Mouse (Mus musculus) G1E (cell line): ENCODE results near the gene Isyna1. TPM values are rescaled to one million over a fixed set of nuclear protein-coding genes. Genes with fewer than 3 reads are reported as not detected.

Source experiments
- ATAC-seq: 2 replicates; pipeline ENCODE4 v1.8.0; 2016; ENCODE audit warnings: mild to moderate bottlenecking; ENCODE audit not compliant: insufficient number of reproducible peaks, poor library complexity, low FRiP score, severe bottlenecking; ENCODE audit errors: extremely low read depth
- DNase-seq: peaks from one replicate; pipeline ENCODE4 v3.0.0; 2012; ENCODE audit warnings: low spot score
- H3K27me3 ChIP-seq: 2 replicates; pipeline ENCODE4 v1.6.1; 2012; ENCODE audit warnings: mild to moderate bottlenecking, low read length, inconsistent platforms; ENCODE audit not compliant: insufficient read depth
- H3K36me3 ChIP-seq: replicated peaks from 2 replicates; pipeline ENCODE3; 2012; ENCODE audit warnings: mild to moderate bottlenecking, inconsistent platforms
- H3K4me1 ChIP-seq: 2 replicates; pipeline ENCODE4 v1.6.1; 2012; ENCODE audit warnings: low read depth, low read length, inconsistent platforms, mixed read lengths; ENCODE audit not compliant: insufficient read depth
- H3K4me3 ChIP-seq: 2 replicates; pipeline ENCODE4 v1.5.1; 2012; ENCODE audit warnings: low read depth, mild to moderate bottlenecking, inconsistent platforms, low read length, moderate library complexity, mixed read lengths
- H3K9me3 ChIP-seq: replicated peaks from 2 replicates; pipeline ENCODE4 v1.6.1; 2012; ENCODE audit warnings: inconsistent platforms
- CTCF ChIP-seq: IDR thresholded peaks from 2 replicates; pipeline ENCODE4 v1.5.1; 2012; ENCODE audit warnings: low read depth, low read length, inconsistent platforms, mixed read lengths
- GATA1 ChIP-seq: IDR thresholded peaks from 2 replicates; pipeline ENCODE4 v1.6.1; 2012; ENCODE audit warnings: borderline replicate concordance, low read length, inconsistent platforms, mixed read lengths
- GATA2 ChIP-seq: IDR thresholded peaks from 2 replicates; pipeline ENCODE4 v1.6.1; 2012; ENCODE audit warnings: low read depth, low read length, inconsistent platforms, borderline replicate concordance
- POLR2AphosphoS5 ChIP-seq: IDR thresholded peaks from 2 replicates; pipeline ENCODE4 v1.6.1; 2012; ENCODE audit warnings: low read depth, low read length, inconsistent platforms; ENCODE audit not compliant: insufficient replicate concordance
- TAL1 ChIP-seq: conservative IDR thresholded peaks from 2 replicates; pipeline ENCODE4 v1.6.1; 2012; ENCODE audit warnings: low read depth, low read length, inconsistent platforms, mixed read lengths
- polyA plus RNA-seq: library from polyadenylated mRNA; stranded (reverse); fragments of >175 nt; gene quantifications from 2 replicates; pipeline ENCODE4 v1.2.3, GENCODE M21; 2012
- total RNA-seq, 2 experiments: library from RNA; stranded (forward) in 1 of 2; stranded (reverse) in 1 of 2; fragments of 200-1000 nt in 1 of 2; fragments of >200 nt in 1 of 2; fragmentation: Nextera tagmentation in 1 of 2; gene quantifications; 2 replicates each; pipeline ENCODE4 v1.2.3; 2014 to 2017

The Isyna1 gene
- total and polyA plus RNA-seq, 3 experiments, result 22.9 to 141 (median 35.8) TPM

- H3K36me3 ChIP-seq, result no peaks in the 10 kb centered on the region
- TF ChIP-seq POLR2AphosphoS5 (no peak), GATA2 (no peak), GATA1 (no peak), TAL1 (no peak)
- H3K4me3 ChIP-seq, result peak overlapping the region; percentile 76; the same call in 1 of the 2 replicates
- no peak for ATAC-seq
- H3K9me3 ChIP-seq, result peaks cover 20% of the 10 kb centered on the region
- H3K27me3 ChIP-seq, result no peaks in the 10 kb centered on the region
- peaks cover 36% of the 10 kb centered on the region for H3K4me1 ChIP-seq
- no peak for DNase-seq
Observed at GRCm38 (mm10) chr8:70628986-70629490, 34.9 kb downstream of the Isyna1 start.

GRCm38 (mm10) chr8:70629574-70630531, 35.7 kb downstream of the Isyna1 start:
- Histone ChIP-seq H3K36me3 (no peaks in the 10 kb centered on the region), H3K4me1 (peaks cover 43% of the 10 kb centered on the region), H3K4me3 (peak overlapping the region; percentile 76), H3K27me3 (no peaks in the 10 kb centered on the region), H3K9me3 (peaks cover 15% of the 10 kb centered on the region)
- peak; percentile 76 for DNase-seq
- peak; percentile 60 for ATAC-seq
- TF ChIP-seq CTCF (peak; percentile 99), POLR2AphosphoS5 (no peak)

- peaks cover 50% of the 10 kb centered on the region for H3K4me1 ChIP-seq
- H3K36me3 ChIP-seq, result no peaks in the 10 kb centered on the region
- DNase-seq, result peak; percentile 43
- ATAC-seq, result no peak
- H3K9me3 ChIP-seq, result peaks cover 15% of the 10 kb centered on the region
- no peaks in the 10 kb centered on the region for H3K27me3 ChIP-seq
- H3K4me3 ChIP-seq, result no peak overlapping the region
- TF ChIP-seq POLR2AphosphoS5 (no peak), GATA1 (no peak), GATA2 (no peak), TAL1 (no peak), CTCF (no peak)
Observed at GRCm38 (mm10) chr8:70630532-70631381, 36.6 kb downstream of the Isyna1 start.

- DNase-seq, result no peak
- no peak overlapping the region for H3K4me3 ChIP-seq
Observed at GRCm38 (mm10) chr8:70631436-70631835, 37.3 kb downstream of the Isyna1 start.

GRCm38 (mm10) chr8:70632346-70632892, 38.2 kb downstream of the Isyna1 start, which contains the start of gene Gdf15:
Gene Gdf15, minus strand, starts transcription at chr8:70632456.
- H3K36me3 ChIP-seq, result no peaks in the 10 kb centered on the region
- no peaks in the 10 kb centered on the region for H3K27me3 ChIP-seq
- no peak for TF ChIP-seq POLR2AphosphoS5
- TF ChIP-seq GATA2, result no peak
- TF ChIP-seq CTCF, result no peak
- TF ChIP-seq GATA1, result no peak
- TF ChIP-seq TAL1, result no peak
- DNase-seq (no peak), ATAC-seq (no peak)
- peaks cover 15% of the 10 kb centered on the region for H3K9me3 ChIP-seq
- H3K4me1 ChIP-seq, result peaks cover 64% of the 10 kb centered on the region
- no peak within 1 kb of the TSS for H3K4me3 ChIP-seq

More at GRCm38 (mm10) chr8:70631436-70631835, 37.3 kb downstream of the Isyna1 start:
- H3K27me3 ChIP-seq, result no peaks in the 10 kb centered on the region
- no peak for TF ChIP-seq TAL1
- TF ChIP-seq GATA2, result no peak
- TF ChIP-seq GATA1, result no peak
- no peak for TF ChIP-seq POLR2AphosphoS5
- no peak for TF ChIP-seq CTCF
- peaks cover 54% of the 10 kb centered on the region for H3K4me1 ChIP-seq
- H3K36me3 ChIP-seq, result no peaks in the 10 kb centered on the region
- no peak for ATAC-seq
- H3K9me3 ChIP-seq, result peaks cover 15% of the 10 kb centered on the region

GRCm38 (mm10) chr8:70634066-70634465, 39.9 kb downstream of the Isyna1 start:
- DNase-seq (peak; percentile 30), ATAC-seq (no peak)
- Histone ChIP-seq H3K4me3 (no peak overlapping the region), H3K36me3 (no peaks in the 10 kb centered on the region), H3K4me1 (peaks cover 71% of the 10 kb centered on the region), H3K27me3 (no peaks in the 10 kb centered on the region), H3K9me3 (peaks cover 15% of the 10 kb centered on the region)
- TF ChIP-seq POLR2AphosphoS5 (no peak), TAL1 (no peak), GATA1 (no peak), CTCF (no peak), GATA2 (no peak)
